Comparison of ENCODE assay signal across 8 mouse cellular contexts in genomic region chr2:52811691-52812090, GRCm38 (mm10). TPM values are rescaled to one million over a fixed set of nuclear protein-coding genes. Genes with fewer than 3 reads are reported as not detected.
DNase-seq lines count a peak whose midpoint lies in the region.

No protein-coding gene starts in this region.

- peak; percentile 2 for DNase-seq in gastrocnemius, adult 18-20 months (ENCODE audit: low spot score)
- DNase-seq in gastrocnemius, adult 8-10 months (ENCODE audit: low spot score in 2 of 2) = no peak
- DNase-seq in right cerebral cortex, postnatal 25 days = peak; percentile 7
- no peak for DNase-seq in right cerebral cortex, postnatal 4 days
- peak; percentile 41 for DNase-seq in kidney, postnatal 14 days
- peak; percentile 39 for DNase-seq in yolk sac, embryonic 10.5 days (ENCODE audit: low spot score)
- no peak for DNase-seq in Muller cell, postnatal 12 days (ENCODE audit: inconsistent ontology term)
- DNase-seq in cerebellum, postnatal 14 days = no peak

RNA-seq across cellular contexts. Expression of gene Fmnl2, which starts 46.0 kb away (rescaled TPM):
- total RNA-seq in gastrocnemius, adult 18-20 months (2021) = 1 to 10 TPM; 4.2 to 5.2 TPM
- total RNA-seq in gastrocnemius, adult 8-10 months (2022) = 1 to 10 TPM; 3.8 to 6.6 (median 5.5) TPM

Comparison
In these comparisons a context has a peak if more than half of its experiments do, and no peak if none do; other contexts are left out.
1. DNase-seq: peak in gastrocnemius, adult 18-20 months (single experiment), right cerebral cortex, postnatal 25 days (single experiment), kidney, postnatal 14 days (single experiment) and yolk sac, embryonic 10.5 days (single experiment); none in gastrocnemius, adult 8-10 months (0 of 2), right cerebral cortex, postnatal 4 days (single experiment), Muller cell, postnatal 12 days (single experiment) and cerebellum, postnatal 14 days (0 of 2).